Mouse (Mus musculus): Measurements from ENCODE around the gene Smad3. TPM values are rescaled to one million over a fixed set of nuclear protein-coding genes. Genes with fewer than 3 reads are reported as not detected.

Gene Smad3
- polyA plus RNA-seq, 1 experiment from 2014 or later, result 17.5 TPM

DNA sequence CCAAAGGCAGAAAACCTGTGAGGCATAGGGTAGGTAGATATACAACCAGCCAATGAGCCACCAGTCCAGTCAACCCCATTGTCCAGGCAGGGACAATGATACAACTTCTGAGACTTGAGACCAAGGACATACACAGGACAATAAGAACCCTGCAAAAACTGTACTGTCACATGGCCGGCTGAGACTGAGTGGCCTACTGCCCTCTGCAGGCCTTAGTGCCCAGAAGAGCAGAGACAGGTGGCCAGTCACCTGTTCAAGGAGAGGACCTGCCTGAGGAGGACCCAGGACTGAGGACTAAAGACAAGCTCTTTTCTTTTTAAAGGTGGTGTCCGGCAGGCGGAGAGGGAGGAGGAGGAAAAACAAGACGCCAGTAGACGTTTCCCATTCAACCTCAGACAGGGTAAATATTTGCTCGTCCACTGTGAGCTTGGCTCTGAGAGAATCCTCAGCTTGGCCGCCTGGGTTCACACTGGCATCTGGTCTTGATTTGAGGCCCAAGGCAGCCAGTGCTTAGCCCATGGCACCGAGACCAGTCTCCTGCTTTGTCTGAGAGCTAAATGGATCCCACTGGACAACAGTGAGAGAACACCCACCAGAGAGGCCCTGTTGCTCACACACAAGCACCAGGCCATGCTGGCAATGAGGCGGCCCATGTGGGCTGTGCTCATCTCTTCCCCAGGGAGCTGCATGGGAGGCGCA lies 56.4 kb downstream of the Smad3 start:
- Histone ChIP-seq H3K4me2 (no peak overlapping the region), H3K27me3 (replicated peaks) (no peaks in the 10 kb centered on the region), H3K36me3 (0 out of 2 replicates have a peak, but pooled peaks cover 3% of the 10 kb centered on the region), H3K27ac (0 out of 2 replicates have a peak overlapping the region, but pooled peaks have one; percentile 16), H3K4me3 (replicated peaks) (no peak overlapping the region), H3K4me1 (peaks cover 58% of the 10 kb centered on the region), H3K9me3 (no peaks in the 10 kb centered on the region), H3K9ac (no peak overlapping the region)
- 61% methylated on average over 9 of the region's 10 CpGs for WGBS
- no peak for ATAC-seq (ENCODE audit: insufficient read depth, low FRiP score, low read depth)

DNA sequence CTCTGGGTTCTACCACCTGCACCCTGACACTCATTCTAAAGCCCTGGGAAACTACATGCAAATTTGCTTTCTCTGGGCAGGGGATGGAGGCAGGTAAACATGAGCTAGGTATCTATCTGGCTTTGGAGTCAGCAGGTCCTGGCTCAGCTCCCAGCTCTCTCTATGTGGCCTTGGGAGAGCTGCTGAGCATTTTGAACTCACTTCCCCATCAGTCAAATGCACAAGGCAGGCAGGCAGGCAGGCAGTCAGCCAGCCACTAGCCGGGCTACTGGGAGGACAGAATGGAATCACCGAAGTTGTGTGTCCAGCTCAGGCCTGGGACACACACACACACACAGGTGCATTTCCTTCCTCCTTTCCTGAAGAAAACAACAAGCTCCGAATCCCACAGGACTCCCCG lies 58.6 kb downstream of the Smad3 start:
- no peaks in the 10 kb centered on the region for H3K9me3 ChIP-seq
- peak overlapping the region; percentile 16; the same call in 1 of the 2 replicates for H3K27ac ChIP-seq
- H3K36me3 ChIP-seq, result 0 out of 2 replicates have a peak, but pooled peaks cover 3% of the 10 kb centered on the region
- H3K27me3 ChIP-seq (replicated peaks), result no peaks in the 10 kb centered on the region
- ATAC-seq (ENCODE audit: insufficient read depth, low FRiP score, low read depth), result no peak; the same call in 1 of the 2 replicates
- 60% methylated on average over 4 of the region's 4 CpGs for WGBS
- no peak overlapping the region for H3K9ac ChIP-seq
- H3K4me3 ChIP-seq (replicated peaks), result no peak overlapping the region
- H3K4me1 ChIP-seq, result peaks cover 41% of the 10 kb centered on the region
- H3K4me2 ChIP-seq, result no peak overlapping the region

DNA sequence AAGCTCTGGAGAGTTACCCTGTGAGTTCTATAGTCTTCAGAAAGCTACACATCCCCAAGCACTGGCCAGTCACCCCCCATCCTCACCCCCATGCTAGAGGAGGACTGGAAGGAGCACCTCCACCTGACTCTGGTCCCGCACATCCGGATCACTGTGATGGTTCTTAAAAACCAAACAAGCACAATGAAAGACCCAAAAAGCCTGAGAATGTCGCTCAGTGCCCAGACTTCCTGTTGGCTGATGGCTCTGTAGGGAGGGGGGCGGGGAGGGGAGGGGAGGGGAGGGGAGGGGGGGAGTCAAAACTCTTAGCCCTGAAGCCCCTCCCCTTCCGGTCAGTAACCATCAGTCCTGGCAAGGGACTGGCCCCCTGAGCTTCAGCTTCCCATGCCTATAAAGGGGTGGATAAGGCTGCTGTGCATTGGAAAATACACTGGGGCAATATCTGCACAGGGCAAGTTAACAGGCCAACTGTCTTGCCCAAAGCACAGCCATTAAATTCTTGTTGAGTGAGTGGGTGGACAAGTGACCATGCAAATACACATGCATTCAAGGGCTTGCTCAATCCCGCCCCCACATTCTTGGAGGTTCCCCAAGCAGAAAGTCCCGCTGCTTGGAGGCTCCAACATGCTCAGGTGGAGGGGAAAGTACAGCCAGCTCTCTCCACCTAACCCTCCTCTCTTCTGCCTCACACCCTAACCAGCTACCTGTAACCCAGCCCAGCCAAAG lies 59.3 kb downstream of the Smad3 start:
- peak overlapping the region; percentile 16; the same call in 1 of the 2 replicates for H3K27ac ChIP-seq
- no peak overlapping the region for H3K9ac ChIP-seq
- no peak overlapping the region for H3K4me2 ChIP-seq
- H3K4me3 ChIP-seq (replicated peaks), result no peak overlapping the region
- no peaks in the 10 kb centered on the region for H3K36me3 ChIP-seq
- no peaks in the 10 kb centered on the region for H3K27me3 ChIP-seq (replicated peaks)
- H3K4me1 ChIP-seq, result peaks cover 41% of the 10 kb centered on the region
- no peak for ATAC-seq (ENCODE audit: insufficient read depth, low FRiP score, low read depth)
- no peaks in the 10 kb centered on the region for H3K9me3 ChIP-seq
- 47% methylated on average over 6 of the region's 7 CpGs for WGBS

DNA sequence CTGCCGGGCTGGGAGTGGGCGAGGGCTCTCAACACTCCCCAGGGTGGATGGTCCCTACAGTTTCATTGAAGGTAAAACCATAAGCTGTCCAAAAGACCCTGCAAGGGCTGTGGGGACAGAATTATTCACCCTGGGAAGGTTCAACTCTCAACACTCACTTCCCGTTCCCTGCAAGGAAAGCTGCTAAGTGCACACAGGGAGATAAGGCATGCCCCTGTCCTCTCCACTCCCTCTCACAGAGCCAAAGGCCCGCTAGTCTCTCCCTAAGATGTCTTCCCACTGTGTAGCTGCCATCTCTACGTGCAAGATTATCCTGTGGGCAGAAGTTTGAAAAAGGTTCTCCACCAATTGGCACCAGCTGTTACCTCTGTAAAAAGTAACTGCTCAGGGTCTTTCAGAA lies 60.2 kb downstream of the Smad3 start:
- Histone ChIP-seq H3K36me3 (no peaks in the 10 kb centered on the region), H3K27me3 (replicated peaks) (no peaks in the 10 kb centered on the region), H3K27ac (peak overlapping the region; percentile 6), H3K4me1 (peaks cover 32% of the 10 kb centered on the region), H3K9ac (no peak overlapping the region), H3K4me3 (replicated peaks) (no peak overlapping the region), H3K4me2 (no peak overlapping the region), H3K9me3 (no peaks in the 10 kb centered on the region)
- WGBS, result 44% methylated on average over 5 of the region's 5 CpGs
- ATAC-seq (ENCODE audit: insufficient read depth, low FRiP score, low read depth), result no peak

DNA sequence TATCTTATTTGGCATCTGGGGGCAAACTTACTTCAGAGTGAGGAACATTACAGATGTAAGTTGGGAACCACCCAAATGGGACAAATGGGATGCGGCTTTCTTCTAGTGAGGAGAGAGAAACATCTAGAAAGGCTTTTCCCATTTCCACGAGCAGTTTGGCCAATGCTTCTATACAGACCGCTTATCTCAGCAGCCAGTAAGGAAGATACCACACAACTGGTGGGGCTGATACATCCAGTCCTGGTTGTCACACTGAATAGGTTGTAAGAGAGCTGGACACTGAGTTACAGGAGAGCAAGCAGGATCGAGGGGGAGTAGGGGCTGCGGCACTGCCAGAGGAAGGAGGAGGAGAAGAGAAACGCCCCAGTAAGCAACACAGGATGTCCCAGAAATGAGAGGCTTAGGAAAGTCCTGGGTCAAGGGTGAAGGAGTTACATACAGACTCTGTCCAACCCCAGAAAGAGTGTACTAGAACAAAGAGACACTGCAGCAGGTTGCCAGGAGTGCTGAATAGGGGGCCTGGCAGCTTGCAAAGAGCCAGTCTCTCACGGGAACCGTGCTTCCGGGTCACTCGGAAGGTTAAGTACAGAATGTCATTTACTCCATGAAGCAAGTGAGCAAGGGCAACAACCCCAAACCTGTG lies 61.2 kb downstream of the Smad3 start:
- ATAC-seq (ENCODE audit: insufficient read depth, low FRiP score, low read depth), result no peak
- Histone ChIP-seq H3K4me1 (peaks cover 26% of the 10 kb centered on the region), H3K27ac (no peak overlapping the region), H3K9me3 (no peaks in the 10 kb centered on the region), H3K4me3 (replicated peaks) (no peak overlapping the region), H3K9ac (no peak overlapping the region), H3K36me3 (no peaks in the 10 kb centered on the region), H3K27me3 (replicated peaks) (no peaks in the 10 kb centered on the region), H3K4me2 (no peak overlapping the region)
- 65% methylated on average over 10 of the region's 10 CpGs for WGBS

DNA sequence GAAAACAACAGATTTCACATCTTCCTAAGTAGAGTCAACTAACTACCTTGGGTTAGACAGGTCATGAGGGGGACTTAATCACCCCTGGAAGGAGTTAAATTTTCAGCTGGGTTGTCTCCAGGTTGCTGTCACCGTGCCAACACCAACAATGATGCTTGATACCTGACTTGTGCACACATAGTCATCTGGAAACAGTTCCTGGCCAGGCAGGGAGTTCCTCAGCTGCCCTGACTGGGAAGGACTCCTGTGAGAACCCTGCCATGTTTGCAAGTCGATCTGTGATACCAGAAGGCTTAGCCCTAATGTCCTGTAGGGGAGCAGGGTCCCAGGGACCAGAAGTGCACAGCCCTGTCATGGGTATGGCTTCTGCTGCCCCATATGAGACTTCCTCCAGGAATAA lies 65.8 kb downstream of the Smad3 start:
- ATAC-seq (ENCODE audit: insufficient read depth, low FRiP score, low read depth), result peak; percentile 57; the same call in 1 of the 2 replicates
- H3K9ac ChIP-seq, result no peak overlapping the region
- H3K27ac ChIP-seq, result no peak overlapping the region; the same call in 1 of the 2 replicates
- H3K4me2 ChIP-seq, result no peak overlapping the region
- H3K4me3 ChIP-seq (replicated peaks), result no peak overlapping the region
- peaks cover 8% of the 10 kb centered on the region for H3K4me1 ChIP-seq
- H3K9me3 ChIP-seq, result no peaks in the 10 kb centered on the region
- H3K27me3 ChIP-seq (replicated peaks), result no peaks in the 10 kb centered on the region
- 62% methylated on average over 2 of the region's 2 CpGs for WGBS
- H3K36me3 ChIP-seq, result no peaks in the 10 kb centered on the region

DNA sequence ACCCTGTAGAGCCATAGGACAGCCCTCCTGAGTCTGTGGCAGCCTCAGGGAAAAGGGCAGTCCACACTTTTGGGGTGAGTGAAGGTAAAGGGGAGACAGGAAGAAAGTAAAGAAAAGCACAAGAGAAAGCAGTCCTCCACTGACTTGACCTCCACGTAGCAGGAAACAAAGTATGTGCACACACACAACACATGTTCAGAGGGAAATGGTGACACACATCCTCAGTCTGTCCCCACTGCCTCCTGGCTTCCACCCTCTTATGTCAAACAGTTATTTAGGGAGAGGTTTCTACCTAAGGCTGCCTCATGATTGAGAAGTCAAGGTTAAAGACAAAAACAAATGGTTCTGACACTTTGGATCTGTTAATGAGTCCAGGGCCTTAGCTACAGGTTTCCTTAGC lies 67.3 kb downstream of the Smad3 start:
- ATAC-seq (ENCODE audit: insufficient read depth, low FRiP score, low read depth), result no peak
- WGBS, result 92% methylated on average over 1 of the region's 1 CpGs
- H3K9ac ChIP-seq, result no peak overlapping the region
- 0 out of 2 replicates have a peak, but pooled peaks cover 3% of the 10 kb centered on the region for H3K4me1 ChIP-seq
- no peaks in the 10 kb centered on the region for H3K36me3 ChIP-seq
- H3K27me3 ChIP-seq (replicated peaks), result no peaks in the 10 kb centered on the region
- no peak overlapping the region for H3K4me2 ChIP-seq
- H3K9me3 ChIP-seq, result no peaks in the 10 kb centered on the region
- H3K27ac ChIP-seq, result no peak overlapping the region
- H3K4me3 ChIP-seq (replicated peaks), result no peak overlapping the region

DNA sequence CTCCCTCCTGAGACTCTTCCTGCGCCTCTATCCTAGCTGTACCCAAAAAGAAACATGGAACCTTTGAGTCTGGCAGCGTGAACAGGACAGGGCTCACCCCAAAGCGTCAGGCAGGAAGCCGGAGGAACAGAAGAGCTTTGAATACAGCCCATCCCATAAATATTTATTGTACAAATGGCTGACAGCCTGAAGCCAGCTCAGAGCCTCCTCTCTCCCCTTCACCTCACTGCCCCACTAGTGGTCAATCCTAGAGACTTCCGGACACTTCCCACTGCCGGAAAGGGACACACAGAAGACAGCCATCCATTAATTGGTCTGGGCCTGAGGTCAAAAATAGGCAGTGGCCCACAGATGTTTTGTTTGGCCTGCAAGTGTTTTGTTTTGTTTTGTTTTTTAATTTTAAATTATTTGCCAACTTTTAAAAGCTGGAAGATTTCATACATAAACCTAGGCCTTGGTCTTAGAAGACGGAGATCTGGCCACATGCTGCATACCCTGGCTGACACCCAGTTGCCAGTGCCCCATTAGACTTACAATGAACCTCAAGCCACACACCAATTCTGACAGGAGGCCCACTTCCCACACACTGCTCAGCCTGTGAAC lies 70.3 kb downstream of the Smad3 start:
- Histone ChIP-seq H3K27me3 (replicated peaks) (no peaks in the 10 kb centered on the region), H3K4me3 (replicated peaks) (no peak overlapping the region), H3K4me1 (0 out of 2 replicates have a peak, but pooled peaks cover 4% of the 10 kb centered on the region), H3K9ac (no peak overlapping the region), H3K27ac (peak overlapping the region; percentile 42; the same call in 1 of the 2 replicates), H3K9me3 (no peaks in the 10 kb centered on the region), H3K4me2 (no peak overlapping the region), H3K36me3 (no peaks in the 10 kb centered on the region)
- WGBS, result 61% methylated on average over 7 of the region's 7 CpGs
- no peak for ATAC-seq (ENCODE audit: insufficient read depth, low FRiP score, low read depth)

DNA sequence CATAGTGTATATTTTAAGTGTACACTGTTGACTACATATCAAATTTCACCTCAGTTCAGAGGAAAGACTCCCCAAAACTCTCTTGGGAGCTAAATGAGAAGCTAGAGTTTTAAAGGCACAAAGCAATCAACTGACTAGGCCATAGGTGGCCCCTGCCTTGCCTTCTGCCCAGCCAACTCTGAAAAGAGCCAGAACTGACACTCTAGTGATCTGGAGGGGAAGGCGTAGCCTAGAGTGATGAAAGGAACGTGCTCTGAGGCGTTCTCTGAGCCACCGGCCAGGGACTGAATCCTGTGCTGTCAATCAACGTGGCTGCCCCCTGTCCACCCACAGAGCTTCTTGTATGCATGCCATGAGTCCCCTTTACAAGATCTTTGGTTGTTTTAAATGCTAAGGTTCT lies 72.4 kb downstream of the Smad3 start:
- no peak for ATAC-seq (ENCODE audit: insufficient read depth, low FRiP score, low read depth)
- Histone ChIP-seq H3K36me3 (no peaks in the 10 kb centered on the region), H3K9me3 (no peaks in the 10 kb centered on the region), H3K27ac (no peak overlapping the region), H3K4me3 (replicated peaks) (no peak overlapping the region), H3K9ac (no peak overlapping the region), H3K4me2 (no peak overlapping the region), H3K27me3 (replicated peaks) (no peaks in the 10 kb centered on the region), H3K4me1 (peaks cover 4% of the 10 kb centered on the region; the same call in 1 of the 2 replicates)
- 82% methylated on average over 5 of the region's 5 CpGs for WGBS

DNA sequence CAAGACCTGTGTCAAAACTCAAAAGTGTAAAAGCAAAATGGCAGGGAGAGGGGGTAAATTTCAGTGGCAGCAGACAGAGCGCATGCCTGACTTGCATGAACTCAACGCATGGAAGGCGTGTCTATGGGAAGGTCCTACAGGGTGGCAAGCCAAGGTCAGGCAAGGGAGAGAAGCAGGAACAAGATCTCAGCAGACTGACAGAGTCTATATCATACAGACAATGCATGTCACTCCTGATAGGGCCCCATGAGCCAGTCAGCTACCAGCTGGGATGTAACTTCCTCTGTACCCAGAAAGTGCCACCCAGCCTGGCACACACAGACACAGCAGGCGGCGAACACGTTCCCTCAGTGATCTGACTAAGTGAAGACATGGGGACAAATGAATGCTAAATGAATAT lies 73.5 kb downstream of the Smad3 start:
- peaks cover 4% of the 10 kb centered on the region; the same call in 1 of the 2 replicates for H3K4me1 ChIP-seq
- no peaks in the 10 kb centered on the region for H3K9me3 ChIP-seq
- no peak overlapping the region for H3K27ac ChIP-seq
- H3K36me3 ChIP-seq, result no peaks in the 10 kb centered on the region
- no peak for ATAC-seq (ENCODE audit: insufficient read depth, low FRiP score, low read depth)
- no peak overlapping the region for H3K4me3 ChIP-seq (replicated peaks)
- H3K9ac ChIP-seq, result no peak overlapping the region
- no peak overlapping the region for H3K4me2 ChIP-seq
- H3K27me3 ChIP-seq (replicated peaks), result no peaks in the 10 kb centered on the region
- WGBS, result 91% methylated on average over 6 of the region's 6 CpGs

DNA sequence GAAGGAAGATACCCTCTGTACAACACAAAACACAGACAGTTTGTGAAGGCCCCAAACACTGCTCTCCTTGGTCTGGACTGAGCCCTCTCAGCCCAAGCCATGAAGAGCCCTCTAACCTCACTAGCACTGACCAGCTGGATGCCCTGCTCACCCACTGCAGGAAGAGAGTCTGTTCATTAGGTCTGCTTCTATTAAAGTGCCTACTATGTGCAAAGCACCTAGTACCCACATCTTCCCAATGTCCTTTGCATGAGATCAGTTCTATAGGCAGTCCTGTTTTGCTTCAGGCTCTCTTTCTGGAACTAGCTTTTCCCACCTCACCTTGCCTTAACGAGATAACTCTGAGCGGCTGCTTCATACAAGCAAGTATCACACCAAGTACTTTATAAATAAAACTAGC lies 74.9 kb downstream of the Smad3 start:
- Histone ChIP-seq H3K9me3 (no peaks in the 10 kb centered on the region), H3K36me3 (no peaks in the 10 kb centered on the region), H3K4me1 (peaks cover 13% of the 10 kb centered on the region), H3K9ac (no peak overlapping the region), H3K4me2 (no peak overlapping the region), H3K4me3 (replicated peaks) (no peak overlapping the region), H3K27me3 (replicated peaks) (no peaks in the 10 kb centered on the region), H3K27ac (no peak overlapping the region)
- no peak for ATAC-seq (ENCODE audit: insufficient read depth, low FRiP score, low read depth)
- WGBS, result 85% methylated on average over 2 of the region's 2 CpGs

All from stomach, embryonic 15.5 days (tissue).